Mouse (Mus musculus): ENCODE measurements around the gene Ptbp3. TPM values are rescaled to one million over a fixed set of nuclear protein-coding genes. Genes with fewer than 3 reads are reported as not detected.

Ptbp3 gene
- polyA plus RNA-seq, 1 experiment from 2014 or later, result 42.9 TPM

- H3K36me3 ChIP-seq, result no peaks in the 10 kb centered on the region
- no peak overlapping the region for H3K4me3 ChIP-seq (replicated peaks)
- no peaks in the 10 kb centered on the region for H3K27me3 ChIP-seq
- no peak overlapping the region for H3K9ac ChIP-seq
- 0 out of 2 replicates have a peak, but pooled peaks cover 3% of the 10 kb centered on the region for H3K4me1 ChIP-seq
- no peak overlapping the region for H3K4me2 ChIP-seq (replicated peaks)
- ATAC-seq (ENCODE audit: insufficient number of reproducible peaks, low FRiP score, low TSS enrichment, low read depth), result no peak
- H3K9me3 ChIP-seq (replicated peaks), result no peaks in the 10 kb centered on the region
- no peak overlapping the region for H3K27ac ChIP-seq (replicated peaks)
- 68% methylated on average over 6 of the region's 6 CpGs for WGBS
Observed at GRCm38 (mm10) chr4:59450234-59450854, 98.8 kb downstream of the Ptbp3 start.

- ATAC-seq (ENCODE audit: insufficient number of reproducible peaks, low FRiP score, low TSS enrichment, low read depth), result no peak
- H3K27ac ChIP-seq (replicated peaks), result no peak overlapping the region
Observed at GRCm38 (mm10) chr4:59447296-59447695, 101.9 kb downstream of the Ptbp3 start.

GRCm38 (mm10) chr4:59445516-59445915, 103.6 kb downstream of the Ptbp3 start:
- Histone ChIP-seq H3K9me3 (replicated peaks) (no peaks in the 10 kb centered on the region), H3K4me1 (no peaks in the 10 kb centered on the region), H3K9ac (no peak overlapping the region), H3K36me3 (no peaks in the 10 kb centered on the region), H3K27me3 (no peaks in the 10 kb centered on the region), H3K4me2 (replicated peaks) (no peak overlapping the region), H3K27ac (replicated peaks) (no peak overlapping the region), H3K4me3 (replicated peaks) (no peak overlapping the region)
- ATAC-seq (ENCODE audit: insufficient number of reproducible peaks, low FRiP score, low TSS enrichment, low read depth), result no peak
- 58% methylated on average over 6 of the region's 6 CpGs for WGBS

More at GRCm38 (mm10) chr4:59447296-59447695, 101.9 kb downstream of the Ptbp3 start:
- Histone ChIP-seq H3K27me3 (no peaks in the 10 kb centered on the region), H3K4me3 (replicated peaks) (no peak overlapping the region), H3K9ac (no peak overlapping the region), H3K4me1 (no peaks in the 10 kb centered on the region), H3K4me2 (replicated peaks) (no peak overlapping the region), H3K36me3 (no peaks in the 10 kb centered on the region), H3K9me3 (replicated peaks) (no peaks in the 10 kb centered on the region)
- 81% methylated on average over 1 of the region's 1 CpGs for WGBS

- H3K4me1 ChIP-seq, result no peaks in the 10 kb centered on the region
- H3K4me2 ChIP-seq (replicated peaks), result no peak overlapping the region
- 0 out of 2 replicates have a peak, but pooled peaks cover under 1% of the 10 kb centered on the region for H3K27me3 ChIP-seq
- no peak overlapping the region for H3K9ac ChIP-seq
- no peak overlapping the region for H3K4me3 ChIP-seq (replicated peaks)
- WGBS, result 80% methylated on average over 3 of the region's 3 CpGs
- no peak overlapping the region for H3K27ac ChIP-seq (replicated peaks)
- no peaks in the 10 kb centered on the region for H3K36me3 ChIP-seq
- ATAC-seq (ENCODE audit: insufficient number of reproducible peaks, low FRiP score, low TSS enrichment, low read depth), result no peak
- no peaks in the 10 kb centered on the region for H3K9me3 ChIP-seq (replicated peaks)
Observed at GRCm38 (mm10) chr4:59444994-59445393, 104.2 kb downstream of the Ptbp3 start.

GRCm38 (mm10) chr4:59444085-59444484, 105.1 kb downstream of the Ptbp3 start:
- H3K4me3 ChIP-seq (replicated peaks), result no peak overlapping the region
- H3K27ac ChIP-seq (replicated peaks), result no peak overlapping the region
- no peaks in the 10 kb centered on the region for H3K36me3 ChIP-seq
- ATAC-seq (ENCODE audit: insufficient number of reproducible peaks, low FRiP score, low TSS enrichment, low read depth), result no peak
- 0 out of 2 replicates have a peak, but pooled peaks cover 4% of the 10 kb centered on the region for H3K27me3 ChIP-seq
- WGBS, result 68% methylated on average over 4 of the region's 4 CpGs
- no peak overlapping the region for H3K4me2 ChIP-seq (replicated peaks)
- no peaks in the 10 kb centered on the region for H3K4me1 ChIP-seq
- H3K9ac ChIP-seq, result no peak overlapping the region
- H3K9me3 ChIP-seq (replicated peaks), result no peaks in the 10 kb centered on the region

- Histone ChIP-seq H3K4me2 (replicated peaks) (no peak overlapping the region), H3K27me3 (peaks cover 14% of the 10 kb centered on the region; the same call in 1 of the 2 replicates), H3K4me3 (replicated peaks) (no peak overlapping the region), H3K36me3 (no peaks in the 10 kb centered on the region), H3K9ac (no peak overlapping the region), H3K9me3 (replicated peaks) (no peaks in the 10 kb centered on the region), H3K4me1 (peaks cover 11% of the 10 kb centered on the region; the same call in 1 of the 2 replicates), H3K27ac (replicated peaks) (no peak overlapping the region)
- ATAC-seq (ENCODE audit: insufficient number of reproducible peaks, low FRiP score, low TSS enrichment, low read depth), result no peak
- 82% methylated on average over 1 of the region's 1 CpGs for WGBS
Observed at GRCm38 (mm10) chr4:59441265-59441664, 107.9 kb downstream of the Ptbp3 start.

- peaks cover 11% of the 10 kb centered on the region; the same call in 1 of the 2 replicates for H3K4me1 ChIP-seq
- WGBS, result 55% methylated on average over 2 of the region's 2 CpGs
Observed at GRCm38 (mm10) chr4:59439960-59440359, 109.2 kb downstream of the Ptbp3 start.

GRCm38 (mm10) chr4:59439041-59439440, 110.1 kb downstream of the Ptbp3 start:
- Histone ChIP-seq H3K4me3 (replicated peaks) (peak overlapping the region; percentile 65), H3K36me3 (no peaks in the 10 kb centered on the region), H3K4me2 (replicated peaks) (peak overlapping the region; percentile 100; the same call in 1 of the 2 replicates), H3K9me3 (replicated peaks) (no peaks in the 10 kb centered on the region), H3K27me3 (peaks cover 14% of the 10 kb centered on the region; the same call in 1 of the 2 replicates), H3K4me1 (peaks cover 11% of the 10 kb centered on the region; the same call in 1 of the 2 replicates), H3K9ac (no peak overlapping the region), H3K27ac (replicated peaks) (no peak overlapping the region)
- ATAC-seq (ENCODE audit: insufficient number of reproducible peaks, low FRiP score, low TSS enrichment, low read depth), result no peak
- WGBS, result 20% methylated on average over 5 of the region's 5 CpGs

More at GRCm38 (mm10) chr4:59439960-59440359, 109.2 kb downstream of the Ptbp3 start:
- ATAC-seq (ENCODE audit: insufficient number of reproducible peaks, low FRiP score, low TSS enrichment, low read depth), result no peak
- Histone ChIP-seq H3K27ac (replicated peaks) (no peak overlapping the region), H3K4me2 (replicated peaks) (no peak overlapping the region), H3K36me3 (no peaks in the 10 kb centered on the region), H3K9ac (no peak overlapping the region), H3K27me3 (peaks cover 14% of the 10 kb centered on the region; the same call in 1 of the 2 replicates), H3K9me3 (replicated peaks) (no peaks in the 10 kb centered on the region), H3K4me3 (replicated peaks) (no peak overlapping the region)

- peak; percentile 85 for ATAC-seq (ENCODE audit: insufficient number of reproducible peaks, low FRiP score, low TSS enrichment, low read depth)
- Histone ChIP-seq H3K4me3 (replicated peaks) (peak within 1 kb of the TSS; percentile 65), H3K4me2 (replicated peaks) (peak within 1 kb of the TSS; percentile 100), H3K9me3 (replicated peaks) (no peaks in the 10 kb centered on the region), H3K36me3 (no peaks in the 10 kb centered on the region), H3K27ac (replicated peaks) (peak within 1 kb of the TSS; percentile 68), H3K4me1 (peaks cover 14% of the 10 kb centered on the region; the same call in 1 of the 2 replicates), H3K9ac (peak within 1 kb of the TSS; percentile 66), H3K27me3 (peaks cover 14% of the 10 kb centered on the region; the same call in 1 of the 2 replicates)
- under 1% methylated on average over 75 of the region's 75 CpGs for WGBS
Observed at GRCm38 (mm10) chr4:59437990-59438854, 110.9 kb downstream of the Ptbp3 start, which contains the start of gene Susd1. Gene Susd1, minus strand, starts transcription at chr4:59438633.

- Histone ChIP-seq H3K27ac (replicated peaks) (no peak overlapping the region), H3K27me3 (peaks cover 17% of the 10 kb centered on the region; the same call in 1 of the 2 replicates), H3K4me3 (replicated peaks) (no peak overlapping the region), H3K4me2 (replicated peaks) (no peak overlapping the region), H3K9me3 (replicated peaks) (no peaks in the 10 kb centered on the region), H3K9ac (no peak overlapping the region), H3K36me3 (no peaks in the 10 kb centered on the region), H3K4me1 (peaks cover 14% of the 10 kb centered on the region; the same call in 1 of the 2 replicates)
- WGBS, result 88% methylated on average over 4 of the region's 4 CpGs
- no peak for ATAC-seq (ENCODE audit: insufficient number of reproducible peaks, low FRiP score, low TSS enrichment, low read depth)
Observed at GRCm38 (mm10) chr4:59435951-59436350, 113.2 kb downstream of the Ptbp3 start.

GRCm38 (mm10) chr4:59434039-59434438, 115.1 kb downstream of the Ptbp3 start:
- WGBS, result 51% methylated on average over 3 of the region's 3 CpGs
- H3K4me2 ChIP-seq (replicated peaks), result no peak overlapping the region
- peak; percentile 55; the same call in 1 of the 2 replicates for ATAC-seq (ENCODE audit: insufficient number of reproducible peaks, low FRiP score, low TSS enrichment, low read depth)
- H3K9ac ChIP-seq, result no peak overlapping the region
- no peak overlapping the region for H3K4me3 ChIP-seq (replicated peaks)
- H3K9me3 ChIP-seq (replicated peaks), result no peaks in the 10 kb centered on the region
- H3K36me3 ChIP-seq, result no peaks in the 10 kb centered on the region
- peaks cover 14% of the 10 kb centered on the region; the same call in 1 of the 2 replicates for H3K4me1 ChIP-seq
- peak overlapping the region; percentile 68 for H3K27ac ChIP-seq (replicated peaks)
- peaks cover 13% of the 10 kb centered on the region; the same call in 1 of the 2 replicates for H3K27me3 ChIP-seq
